Mouse (Mus musculus): Measurements from ENCODE around the gene Atxn7l1. TPM values are rescaled to one million over a fixed set of nuclear protein-coding genes. Genes with fewer than 3 reads are reported as not detected.

Gene Atxn7l1
- total and polyA plus RNA-seq, 3 experiments = 21.8 to 31.6 (median 30.8) TPM

GRCm38 (mm10) chr12:33322547-33322946 is 175.1 kb downstream of the Atxn7l1 start:
- DNase-seq = no peak

GRCm38 (mm10) chr12:33323821-33324220 is 176.3 kb downstream of the Atxn7l1 start:
- no peak for DNase-seq

DNA sequence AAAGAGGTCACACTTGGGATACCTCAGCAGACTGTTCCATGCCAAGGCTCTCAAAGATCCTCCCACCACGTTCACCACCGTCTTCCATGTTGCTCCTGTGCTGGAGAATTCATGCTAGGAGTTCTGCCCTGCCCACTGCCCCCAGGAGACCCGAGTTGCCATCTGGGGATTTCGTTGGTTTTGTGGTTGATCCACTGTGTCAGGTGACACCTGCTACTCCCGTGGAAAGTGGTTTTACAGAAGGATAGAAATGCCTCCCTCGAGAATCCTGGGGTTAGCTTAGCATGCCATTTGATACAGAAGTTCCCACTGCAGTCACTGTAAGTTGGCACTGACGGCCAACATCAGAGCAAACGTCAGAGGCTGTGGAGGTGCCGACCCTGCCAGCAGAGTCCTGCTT is 177.9 kb downstream of the Atxn7l1 start:
- DNase-seq = no peak

- no peak for DNase-seq
These were observed 184.6 kb downstream of the Atxn7l1 start for GRCm38 (mm10) chr12:33332046-33332445.

- no peak for DNase-seq
These were observed 185.3 kb downstream of the Atxn7l1 start for GRCm38 (mm10) chr12:33332796-33333195.

DNA sequence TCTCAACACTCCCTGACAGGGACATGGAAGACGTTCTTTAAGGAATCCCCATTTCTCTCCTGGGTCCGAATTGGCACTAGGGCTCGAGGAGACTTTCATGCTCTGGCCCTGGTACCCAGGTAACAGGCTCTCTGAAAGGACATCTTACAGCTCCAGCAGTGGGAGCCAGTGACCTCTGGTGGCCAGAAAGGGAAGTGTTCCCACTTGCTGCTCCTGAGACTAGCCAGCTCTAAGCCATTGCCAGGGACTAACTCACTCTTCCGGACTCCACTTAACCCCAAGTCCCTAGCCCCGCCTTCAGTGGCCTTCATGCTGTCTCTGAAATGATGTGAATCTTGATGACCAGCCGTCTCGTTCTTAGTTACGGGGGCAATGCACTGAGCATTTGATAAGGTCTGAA is 186.4 kb downstream of the Atxn7l1 start:
- peak; percentile 89 for DNase-seq

DNA sequence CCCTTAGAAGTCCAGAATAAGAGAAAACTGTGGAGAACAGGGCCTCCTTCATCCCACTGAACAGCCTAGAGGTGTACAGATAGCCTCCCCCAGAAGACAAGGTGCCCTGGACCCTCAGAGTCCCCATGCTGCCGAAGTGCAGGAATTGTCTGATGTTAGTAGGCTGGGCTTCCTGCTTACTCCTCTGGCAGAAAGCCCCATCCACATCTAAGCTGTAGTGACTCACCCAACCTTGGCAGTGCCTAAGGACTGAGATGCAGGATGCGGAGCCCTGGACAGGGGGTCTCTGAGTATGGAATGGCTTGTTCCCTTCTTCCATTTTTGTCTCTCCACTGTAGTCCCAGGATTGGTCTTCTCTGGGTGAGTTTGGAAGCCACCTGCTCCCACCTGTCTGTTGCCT is 187.0 kb downstream of the Atxn7l1 start:
- peak; percentile 60 for DNase-seq

GRCm38 (mm10) chr12:33334951-33335350 is 187.5 kb downstream of the Atxn7l1 start:
- DNase-seq = no peak

DNA sequence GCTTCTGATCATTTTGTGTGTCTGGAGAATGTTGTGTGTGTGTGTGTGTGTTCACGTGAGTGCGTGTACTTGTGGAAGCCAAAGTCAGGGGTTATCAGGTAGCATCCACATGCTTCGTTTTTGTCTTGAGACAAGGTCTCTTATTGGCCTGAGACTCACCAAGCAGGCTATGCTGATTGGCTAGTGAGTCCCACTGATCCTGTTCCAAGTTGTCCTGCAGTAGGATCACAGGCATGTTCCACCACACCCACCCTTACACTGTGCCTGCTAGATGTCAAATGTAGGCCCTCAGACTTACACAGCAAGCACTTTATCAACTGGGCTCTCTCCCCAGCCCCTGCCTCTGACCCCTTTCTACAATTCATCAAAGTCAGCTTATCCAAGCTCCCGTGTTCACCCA is 187.9 kb downstream of the Atxn7l1 start:
- no peak for DNase-seq

DNA sequence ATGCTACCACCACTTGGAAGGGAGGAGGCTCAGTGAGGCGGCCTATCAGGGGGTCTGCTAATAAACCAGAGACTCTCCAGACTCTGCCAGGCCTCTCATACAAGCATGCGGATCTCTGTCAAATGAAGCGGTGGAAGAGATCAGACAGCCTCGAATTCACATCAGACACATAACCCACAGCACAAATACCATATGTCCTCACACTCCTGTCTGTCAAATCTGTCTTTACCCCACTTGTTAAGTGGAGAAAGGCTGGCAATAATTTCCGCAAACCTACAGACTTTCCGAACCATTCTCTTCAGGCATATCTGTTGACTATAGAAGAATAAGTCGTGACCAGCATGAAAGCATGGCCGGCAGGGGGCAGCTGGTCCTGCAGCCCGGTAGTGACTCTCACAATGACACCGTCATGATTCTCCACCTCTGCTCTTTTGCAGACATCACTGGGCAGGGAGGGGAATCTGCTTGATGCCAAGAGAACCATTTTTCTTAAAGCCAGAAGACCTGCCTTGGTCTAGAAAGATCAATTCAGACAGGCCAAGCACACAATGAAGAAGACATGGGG is 189.2 kb downstream of the Atxn7l1 start:
- DNase-seq = no peak

- no peak for DNase-seq
These were observed 189.8 kb downstream of the Atxn7l1 start for GRCm38 (mm10) chr12:33337289-33337688.

- DNase-seq = no peak
These were observed 190.7 kb downstream of the Atxn7l1 start for GRCm38 (mm10) chr12:33338170-33338569.

DNA sequence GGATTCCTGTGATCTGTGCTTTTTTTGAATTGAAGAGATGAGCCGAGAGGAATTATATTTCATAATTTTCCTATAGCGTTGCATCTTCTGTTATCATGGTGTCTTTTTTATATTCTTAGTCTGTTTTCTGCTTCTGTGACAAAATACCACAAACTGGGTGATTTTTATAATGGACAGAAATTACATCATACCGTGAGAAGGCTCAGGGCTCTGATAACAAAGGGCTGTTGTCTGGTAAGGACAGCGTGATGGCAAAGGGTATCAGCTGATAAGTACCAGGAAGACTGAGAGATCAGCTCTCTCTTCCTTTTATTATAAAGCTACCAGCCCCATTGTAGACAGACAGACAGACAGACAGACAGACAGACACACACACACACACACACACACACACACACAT is 192.3 kb downstream of the Atxn7l1 start:
- no peak for DNase-seq

DNA sequence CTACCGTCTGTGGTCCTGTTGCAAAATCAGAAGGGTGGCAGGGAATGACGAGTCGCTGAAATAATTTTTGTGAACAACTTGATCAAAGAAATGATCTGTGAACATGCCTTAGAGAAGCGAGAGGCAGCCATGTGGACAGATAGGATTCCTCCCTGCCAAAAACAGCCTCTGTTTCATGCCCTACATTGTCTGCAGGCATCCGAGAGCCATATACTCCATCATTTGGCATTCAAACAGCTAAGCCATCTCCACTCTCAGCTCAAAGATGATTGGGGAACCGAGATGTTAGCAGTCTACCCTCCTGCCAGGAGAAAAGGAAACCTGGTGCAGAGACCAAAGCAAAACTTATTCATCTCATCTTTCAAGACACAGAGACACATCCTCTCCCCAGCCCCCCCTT is 193.2 kb downstream of the Atxn7l1 start:
- no peak for DNase-seq

- no peak for DNase-seq
These were observed 193.9 kb downstream of the Atxn7l1 start for GRCm38 (mm10) chr12:33341351-33341892.

GRCm38 (mm10) chr12:33344970-33345772 is 197.7 kb downstream of the Atxn7l1 start:
- no peak for DNase-seq

GRCm38 (mm10) chr12:33345773-33346435 is 198.4 kb downstream of the Atxn7l1 start:
- DNase-seq = no peak

GRCm38 (mm10) chr12:33352671-33353070 is 205.2 kb downstream of the Atxn7l1 start:
- DNase-seq = no peak

DNA sequence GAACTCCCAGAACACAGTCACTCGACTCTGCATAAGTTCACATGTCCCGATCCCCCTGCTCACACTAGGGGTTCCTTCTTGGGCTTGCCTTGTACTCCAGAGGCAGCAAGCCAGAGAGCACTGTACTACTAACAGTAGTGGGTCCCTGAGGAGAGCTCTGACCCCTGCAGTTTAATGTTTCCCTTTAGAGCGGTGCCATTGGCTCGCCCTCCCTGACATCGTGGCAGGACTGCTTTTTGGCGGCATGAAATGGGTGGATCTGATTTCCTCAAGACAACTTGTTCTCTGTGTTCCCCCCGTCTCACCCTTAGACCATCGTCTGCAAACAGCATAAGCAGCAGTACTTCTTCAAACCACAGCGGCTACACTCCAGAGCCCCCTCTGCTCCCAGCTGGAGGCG is 210.9 kb downstream of the Atxn7l1 start:
- DNase-seq = no peak

DNA sequence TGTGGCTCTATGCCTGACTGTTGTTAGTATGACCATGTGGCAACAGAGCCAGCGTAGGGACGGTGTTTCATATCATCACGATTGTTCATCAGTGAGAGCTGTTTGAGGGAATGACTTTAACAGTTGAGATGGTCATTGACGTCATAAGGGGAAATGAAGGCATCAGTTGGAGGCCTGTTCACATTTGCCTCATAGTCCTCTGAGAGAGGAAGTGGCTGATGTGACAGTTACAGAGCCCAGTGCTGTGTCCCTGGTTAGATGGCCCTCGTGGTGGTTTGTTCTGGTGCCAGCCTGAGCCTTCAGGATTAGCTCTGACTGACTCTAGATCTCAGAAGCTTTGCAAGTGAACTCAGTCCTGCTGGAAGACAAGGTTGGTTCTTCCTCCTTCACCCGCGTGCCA is 211.7 kb downstream of the Atxn7l1 start:
- no peak for DNase-seq

DNA sequence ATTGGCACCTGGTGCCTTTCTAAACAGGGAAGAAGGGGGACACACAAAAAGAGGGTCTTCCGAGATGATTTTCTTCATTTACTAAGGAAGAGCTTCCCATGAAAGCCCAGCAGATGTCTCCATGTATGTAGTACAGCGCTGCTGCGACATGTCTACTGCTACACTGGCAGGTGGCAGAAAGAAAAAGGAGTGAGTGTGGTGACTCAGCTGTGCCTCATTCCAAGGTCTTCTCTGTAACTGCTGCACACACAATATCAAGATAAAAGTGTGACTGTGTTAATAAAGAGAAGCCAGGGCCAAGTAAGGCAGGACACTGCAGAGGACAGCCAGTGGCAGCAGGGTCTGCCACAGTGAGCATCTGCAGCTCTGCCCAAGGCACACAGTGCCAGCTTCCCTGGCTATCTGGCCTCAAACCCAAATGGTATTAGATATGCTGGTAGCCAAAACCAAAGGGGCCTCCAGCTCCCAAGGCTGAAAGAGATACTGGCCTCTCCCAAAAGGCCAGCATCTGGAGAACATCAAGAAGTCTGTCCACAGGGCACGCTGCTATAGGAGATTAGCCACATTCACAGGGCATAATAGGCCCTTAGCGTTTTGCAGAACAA is 212.5 kb downstream of the Atxn7l1 start:
- peak; percentile 64 for DNase-seq

DNA sequence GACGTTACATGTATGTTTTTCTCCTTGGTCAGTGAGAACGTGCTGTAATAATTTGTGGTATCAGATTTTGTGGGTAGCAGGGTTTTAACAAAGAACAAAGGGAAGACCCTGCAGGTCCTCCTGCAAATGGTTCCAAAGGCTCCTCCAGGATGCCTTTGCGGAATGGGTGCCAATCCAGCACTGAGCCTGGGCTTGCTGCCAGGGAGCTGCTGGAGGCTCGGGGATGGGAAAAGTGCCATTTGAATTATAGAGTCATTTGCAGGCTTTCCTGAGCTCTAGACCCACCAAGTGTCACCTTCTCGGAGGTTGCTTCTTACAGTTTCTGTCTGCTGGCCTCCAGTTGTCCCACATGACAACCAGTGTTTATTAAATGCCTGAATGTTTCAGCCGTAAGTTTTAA is 213.2 kb downstream of the Atxn7l1 start:
- DNase-seq = peak; percentile 67

GRCm38 (mm10) chr12:33364511-33364910 is 217.0 kb downstream of the Atxn7l1 start:
- no peak for DNase-seq
